Mouse (Mus musculus): ENCODE results near the gene Phlda3. TPM values are rescaled to one million over a fixed set of nuclear protein-coding genes. Genes with fewer than 3 reads are reported as not detected.

Phlda3 gene
- 2.9 TPM for polyA plus RNA-seq (2014; fragmentation: Illumina TruSeq; extraction: RNeasy Lipid Tissue Mini Kit (QIAGEN cat#74804))

DNA sequence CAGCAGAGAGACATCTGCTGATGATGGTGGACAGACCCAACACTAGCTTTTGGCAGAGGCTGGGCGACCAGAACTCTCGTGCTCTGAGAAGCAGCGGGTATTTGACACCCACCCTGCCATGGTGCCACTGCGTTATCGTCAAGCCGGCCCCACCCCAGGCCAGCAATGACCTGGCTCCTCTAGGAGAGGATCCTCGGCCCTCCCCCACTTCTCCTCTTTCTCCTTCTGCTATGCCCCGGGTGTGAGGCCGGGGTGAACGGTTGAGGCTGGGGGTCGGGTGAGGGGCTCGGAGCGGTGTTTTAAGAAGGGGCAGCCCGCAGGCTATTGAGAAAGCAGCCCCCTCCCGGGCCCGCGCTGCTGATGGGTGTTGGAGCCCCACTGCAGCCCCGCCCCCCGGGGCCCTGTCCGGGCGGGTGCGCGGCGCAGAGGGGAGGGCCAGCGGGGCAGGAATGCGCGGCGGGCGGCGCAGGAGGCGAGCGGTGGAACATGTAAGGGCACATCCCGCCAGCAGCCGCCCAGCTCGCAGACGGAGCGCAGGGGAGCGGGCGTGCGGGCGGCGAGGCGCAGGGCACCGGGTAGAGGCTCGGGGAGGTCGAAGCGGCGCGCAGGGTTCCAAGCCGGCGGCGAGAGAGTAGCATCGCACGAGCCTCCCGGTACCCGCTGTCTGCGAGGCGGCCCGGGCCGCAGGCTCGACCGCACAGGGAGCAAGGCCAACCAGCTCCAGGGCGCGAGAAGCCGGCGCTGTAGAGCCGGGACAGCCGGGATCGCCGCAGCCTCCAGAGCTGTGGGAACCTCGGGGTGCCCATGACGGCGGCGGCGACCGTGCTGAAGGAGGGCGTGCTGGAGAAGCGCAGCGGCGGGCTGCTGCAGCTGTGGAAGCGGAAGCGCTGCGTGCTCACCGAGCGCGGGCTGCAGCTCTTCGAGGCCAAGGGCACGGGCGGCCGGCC, at the start of gene Phlda3:
Gene Phlda3 (plus strand): TSS at position 475 of the 947 bp plus-strand sequence.

GRCm38 (mm10) chr1:135719983-135720382, 45.9 kb upstream of the Phlda3 start, which contains the start of gene Csrp1:
Gene Csrp1, plus strand, starts transcription at chr1:135720061.

DNA sequence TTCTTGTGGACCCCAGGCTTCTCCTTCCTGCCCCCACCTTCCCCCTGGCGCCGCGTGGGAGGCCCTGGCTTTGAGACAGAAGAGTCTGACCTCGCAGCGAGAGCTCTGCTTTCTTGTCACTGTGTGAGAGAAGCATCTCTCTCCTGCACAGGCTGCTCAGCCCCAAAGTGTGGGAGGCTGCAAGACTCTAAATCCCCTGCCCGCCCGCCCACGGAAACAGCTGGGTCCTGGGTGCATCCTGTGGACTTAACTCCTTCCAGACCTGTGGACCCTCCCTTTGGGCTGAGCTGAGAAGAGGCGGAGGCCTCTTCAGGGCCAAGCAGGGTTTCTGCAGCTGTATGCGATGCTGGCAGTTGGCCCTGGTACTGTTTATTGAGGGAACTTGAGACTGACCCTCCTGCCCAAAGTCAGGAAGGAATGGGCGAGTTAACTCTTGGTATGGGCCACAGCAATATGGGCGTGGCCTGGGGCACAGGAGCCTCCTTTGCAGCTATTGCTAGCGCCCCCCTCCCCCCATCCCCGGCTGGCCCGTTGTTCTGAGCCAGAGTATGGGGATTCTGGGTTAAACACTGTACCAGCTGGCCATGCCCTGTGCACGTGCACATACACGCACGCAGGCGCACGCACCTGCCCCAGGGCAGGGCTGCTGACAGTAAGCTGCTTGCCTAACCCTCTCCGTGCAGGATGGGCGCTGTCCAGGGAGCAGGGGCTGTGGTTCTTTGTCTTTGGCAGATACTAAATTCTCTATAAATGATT, 13.0 kb downstream of the Phlda3 start, which contains the start of gene Tnni1:
Gene Tnni1 (plus strand): TSS at position 655 of the 756 bp plus-strand sequence.

GRCm38 (mm10) chr1:135818481-135819086, 52.7 kb downstream of the Phlda3 start, which contains the start of gene Lad1:
Gene Lad1, plus strand, starts transcription at chr1:135818598.

Other genes starting within 250 kb of the Phlda3 start
- gene Nav1, start 158.8 kb upstream of the Phlda3 start, polyA plus RNA-seq (2014; fragmentation: Illumina TruSeq; extraction: RNeasy Lipid Tissue Mini Kit (QIAGEN cat#74804)): 17.5 TPM
- gene Csrp1, start 46.1 kb upstream of the Phlda3 start, polyA plus RNA-seq (2014; fragmentation: Illumina TruSeq; extraction: RNeasy Lipid Tissue Mini Kit (QIAGEN cat#74804)): 85.4 TPM
- not detected for gene Tnni1, start 13.3 kb downstream of the Phlda3 start, polyA plus RNA-seq (2014; fragmentation: Illumina TruSeq; extraction: RNeasy Lipid Tissue Mini Kit (QIAGEN cat#74804))
- gene Lad1, start 52.5 kb downstream of the Phlda3 start, polyA plus RNA-seq (2014; fragmentation: Illumina TruSeq; extraction: RNeasy Lipid Tissue Mini Kit (QIAGEN cat#74804)): 0.14 TPM
- gene Tnnt2, start 70.2 kb downstream of the Phlda3 start, polyA plus RNA-seq (2014; fragmentation: Illumina TruSeq; extraction: RNeasy Lipid Tissue Mini Kit (QIAGEN cat#74804)): 2.8 TPM
- 0.09 TPM for gene Pkp1, start 153.1 kb downstream of the Phlda3 start, polyA plus RNA-seq (2014; fragmentation: Illumina TruSeq; extraction: RNeasy Lipid Tissue Mini Kit (QIAGEN cat#74804))
- gene Igfn1, start 240.2 kb downstream of the Phlda3 start, polyA plus RNA-seq (2014; fragmentation: Illumina TruSeq; extraction: RNeasy Lipid Tissue Mini Kit (QIAGEN cat#74804)): not detected
- gene Tmem9, start 242.0 kb downstream of the Phlda3 start, polyA plus RNA-seq (2014; fragmentation: Illumina TruSeq; extraction: RNeasy Lipid Tissue Mini Kit (QIAGEN cat#74804)): 5.3 TPM